Mouse (Mus musculus): ENCODE measurements around the gene Pdgfd. TPM values are rescaled to one million over a fixed set of nuclear protein-coding genes. Genes with fewer than 3 reads are reported as not detected.
"Not testable (repeated sequence)": the region's sequence is repeated elsewhere in the genome, so short reads cannot be mapped to it uniquely, and the experiment has no call there.

The Pdgfd gene
- polyA plus RNA-seq (2015; fragmentation: Nextera tagmentation; extraction: Ambion mirVana) = 1.5 TPM in 2 replicates

- DNase-seq (ENCODE audit: low spot score) = no peak
Observed at GRCm38 (mm10) chr9:6168391-6169037, at the start of gene Pdgfd. Pdgfd (plus strand) TSS chr9:6168584.

DNA sequence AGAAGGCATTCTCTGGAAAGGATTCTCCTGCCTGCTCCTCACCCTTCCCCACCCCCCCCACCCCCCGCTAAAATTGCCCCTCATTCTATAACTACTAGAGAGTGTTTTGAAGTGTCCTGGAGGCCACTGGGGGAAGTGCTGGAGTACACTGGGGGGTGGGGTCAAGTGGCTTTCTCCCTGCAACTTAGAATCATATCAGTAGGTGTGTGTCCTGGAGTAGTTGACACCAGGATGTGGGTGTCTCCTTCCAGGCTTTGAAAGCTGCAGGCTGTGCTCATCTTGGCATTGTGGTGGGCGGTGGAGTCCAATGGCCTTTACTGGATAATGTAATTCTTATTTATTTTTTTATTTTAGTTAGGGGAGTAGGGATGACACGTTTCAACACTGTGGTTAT, 651 bp downstream of the Pdgfd start:
- no peak for DNase-seq (ENCODE audit: low spot score)

- no peak for DNase-seq (ENCODE audit: low spot score)
Observed at GRCm38 (mm10) chr9:6170962-6171361, 2.6 kb downstream of the Pdgfd start.

- no peak for DNase-seq (ENCODE audit: low spot score)
Observed at GRCm38 (mm10) chr9:6173276-6173675, 4.9 kb downstream of the Pdgfd start.

- DNase-seq (ENCODE audit: low spot score) = no peak
Observed at GRCm38 (mm10) chr9:6175731-6176130, 7.3 kb downstream of the Pdgfd start.

DNA sequence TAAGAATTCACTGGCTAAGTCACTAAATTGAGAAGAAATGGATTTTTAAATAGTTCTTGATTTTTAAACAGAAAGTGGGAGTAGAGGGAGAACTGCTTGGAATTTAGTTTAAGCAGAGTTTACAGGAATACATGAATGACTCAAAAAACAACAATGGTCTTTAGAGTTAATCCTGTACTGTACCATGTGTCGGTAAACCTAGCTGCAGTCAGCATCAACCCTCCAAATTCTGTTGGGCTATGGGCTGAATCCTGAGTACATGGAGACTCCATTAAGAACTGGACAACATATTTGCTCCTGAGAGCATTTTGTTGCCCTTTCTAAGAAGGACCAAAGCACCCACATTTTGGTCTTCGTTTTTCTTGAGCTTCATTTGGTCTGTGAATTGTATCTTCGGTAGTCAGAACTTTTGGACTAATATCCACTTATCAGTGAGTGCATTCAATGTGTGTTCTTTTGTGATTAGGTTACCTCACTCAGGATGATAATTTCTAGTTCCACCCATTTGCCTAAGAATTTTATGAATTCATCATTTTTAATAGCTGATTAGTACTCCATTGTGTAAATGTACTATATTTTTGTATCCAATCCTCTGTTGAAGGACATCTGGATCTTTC, 14.0 kb downstream of the Pdgfd start:
- DNase-seq (ENCODE audit: low spot score) = no peak

DNA sequence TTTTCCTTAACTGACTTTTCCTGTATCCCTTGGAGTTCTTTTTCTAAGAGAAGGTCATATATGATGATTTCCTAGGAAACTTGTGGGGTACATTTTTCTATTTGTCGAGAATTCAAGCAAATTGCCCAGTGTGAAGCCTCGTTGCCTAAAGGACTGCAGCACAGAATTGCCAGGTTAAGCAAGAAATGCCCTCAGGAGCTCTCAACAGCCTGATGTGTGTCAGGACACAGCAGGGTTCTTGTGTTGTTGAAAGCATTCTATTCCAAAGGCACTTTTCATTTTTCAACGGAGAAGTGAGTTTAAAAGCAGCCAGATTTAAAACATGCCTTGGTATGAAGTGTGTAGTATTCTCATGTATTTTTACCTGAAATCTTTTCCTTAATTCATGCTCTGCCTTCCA, 19.6 kb downstream of the Pdgfd start:
- no peak for DNase-seq (ENCODE audit: low spot score)

DNA sequence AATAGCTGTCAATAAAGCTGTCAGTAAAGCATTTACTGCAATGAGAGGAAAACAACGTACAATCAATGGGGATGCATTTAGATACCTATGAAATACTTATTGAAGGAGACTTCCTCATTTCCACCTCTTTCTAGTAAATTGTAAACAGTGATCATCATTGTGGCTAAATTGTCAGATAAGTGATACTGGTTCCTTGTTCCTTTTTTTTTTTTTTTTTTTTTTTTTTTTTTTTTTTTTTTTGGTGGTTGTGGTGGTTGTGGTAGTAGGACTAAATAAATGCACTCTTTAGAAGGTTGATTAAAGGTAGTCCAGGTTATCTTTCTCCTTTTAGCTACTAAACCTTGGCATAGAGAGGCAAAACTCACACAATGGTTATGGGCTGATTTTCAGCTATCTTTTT, 25.0 kb downstream of the Pdgfd start:
- DNase-seq (ENCODE audit: low spot score) = no peak

DNA sequence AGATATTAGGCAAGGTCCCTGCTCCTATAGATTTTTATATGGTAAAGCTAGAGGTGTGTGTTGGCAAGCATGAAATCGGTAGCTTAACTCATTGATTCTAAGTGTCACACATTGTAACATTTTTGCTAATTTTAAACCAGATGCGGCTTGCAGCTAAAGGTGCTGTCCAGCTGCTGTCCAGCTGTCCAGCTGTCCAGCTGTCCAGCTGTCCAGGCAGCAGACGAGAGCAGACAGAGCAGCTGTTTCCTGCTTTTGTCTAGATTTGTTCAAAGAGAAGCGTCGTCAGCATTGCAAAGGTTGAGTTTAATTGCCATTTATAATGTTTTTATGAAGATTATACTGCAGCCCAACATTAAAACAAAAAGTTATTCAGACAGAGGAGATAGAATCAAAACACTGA, 44.5 kb downstream of the Pdgfd start:
- DNase-seq (ENCODE audit: low spot score) = no peak

DNA sequence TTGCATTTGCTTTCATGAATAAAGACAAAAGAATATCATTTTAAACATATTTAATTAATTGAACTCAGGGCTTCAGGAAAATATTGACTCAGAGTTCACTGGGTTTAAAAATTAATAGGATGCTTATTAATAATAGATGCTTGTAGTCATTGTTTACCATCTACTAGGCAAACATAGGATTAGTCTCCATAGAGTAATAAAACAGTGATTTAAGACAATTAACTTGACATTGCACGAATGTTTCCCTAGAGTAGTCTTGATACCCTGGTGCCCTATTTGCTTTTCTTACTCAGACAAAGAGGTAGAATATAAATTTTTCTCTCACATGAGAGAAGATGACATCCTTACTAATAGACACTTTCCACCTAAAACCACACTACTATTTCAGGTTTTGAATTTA, 49.1 kb downstream of the Pdgfd start:
- DNase-seq (ENCODE audit: low spot score) = no peak

DNA sequence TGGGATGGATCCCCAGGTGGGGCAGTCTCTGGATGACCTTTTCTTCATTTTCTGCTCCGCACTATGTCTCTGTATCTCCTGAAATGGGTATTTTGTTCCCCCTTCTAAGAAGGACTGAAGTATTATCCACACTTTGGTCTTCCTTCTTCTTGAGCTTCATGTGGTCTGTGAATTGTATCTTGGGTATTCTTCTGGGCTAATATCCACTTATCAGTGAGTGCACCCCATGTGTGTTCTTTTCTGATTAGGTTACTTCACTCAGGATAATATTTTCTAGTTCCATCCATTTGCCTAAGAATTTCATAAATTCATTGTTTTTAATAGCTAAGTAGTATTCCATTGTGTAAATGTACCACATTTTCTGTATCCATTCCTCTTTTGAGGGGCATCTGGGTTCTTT, 67.6 kb downstream of the Pdgfd start:
- not testable (repeated sequence) for DNase-seq (ENCODE audit: low spot score)

GRCm38 (mm10) chr9:6250320-6250719, 81.9 kb downstream of the Pdgfd start:
- DNase-seq (ENCODE audit: low spot score) = no peak

- DNase-seq (ENCODE audit: low spot score) = no peak
Observed at GRCm38 (mm10) chr9:6251990-6252389, 83.6 kb downstream of the Pdgfd start.

DNA sequence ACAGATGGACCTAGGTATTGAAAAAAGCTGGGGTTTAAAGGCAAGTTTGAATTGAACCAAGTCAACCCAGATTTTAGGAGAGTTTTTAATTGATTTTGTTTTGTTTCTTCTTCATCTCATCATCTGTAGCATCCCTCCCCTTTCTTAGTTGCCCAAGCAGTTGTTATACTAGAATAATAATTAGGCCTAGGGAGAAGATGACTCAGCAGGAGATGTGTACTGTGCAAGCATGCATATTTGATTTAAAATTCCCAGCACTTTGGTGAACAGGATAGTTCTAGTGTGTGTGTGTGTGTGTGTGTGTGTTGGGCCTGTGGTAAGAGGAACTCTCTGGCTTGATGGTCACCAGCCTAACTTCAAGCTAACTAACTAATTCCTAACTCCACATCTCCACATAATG, 88.7 kb downstream of the Pdgfd start:
- DNase-seq (ENCODE audit: low spot score) = no peak

DNA sequence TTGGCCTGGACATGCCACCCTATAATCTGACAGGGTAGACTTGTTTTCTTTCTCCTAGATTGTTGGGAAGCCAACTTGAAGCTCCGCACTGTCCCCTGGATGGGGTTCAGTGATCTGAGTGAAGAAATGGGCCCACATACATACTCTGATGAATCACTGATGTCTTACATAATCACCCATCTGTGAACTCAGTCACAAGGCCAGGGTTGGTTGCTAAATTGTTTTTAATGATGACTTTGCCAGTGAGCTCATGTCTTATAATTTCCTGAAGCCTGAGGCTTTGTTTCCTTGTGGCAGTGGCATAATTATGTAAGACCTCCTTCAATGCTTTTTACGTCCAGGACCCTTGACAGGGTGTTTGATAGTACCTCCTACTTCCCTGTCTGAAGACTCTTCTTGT, 96.4 kb downstream of the Pdgfd start:
- DNase-seq (ENCODE audit: low spot score) = no peak

DNA sequence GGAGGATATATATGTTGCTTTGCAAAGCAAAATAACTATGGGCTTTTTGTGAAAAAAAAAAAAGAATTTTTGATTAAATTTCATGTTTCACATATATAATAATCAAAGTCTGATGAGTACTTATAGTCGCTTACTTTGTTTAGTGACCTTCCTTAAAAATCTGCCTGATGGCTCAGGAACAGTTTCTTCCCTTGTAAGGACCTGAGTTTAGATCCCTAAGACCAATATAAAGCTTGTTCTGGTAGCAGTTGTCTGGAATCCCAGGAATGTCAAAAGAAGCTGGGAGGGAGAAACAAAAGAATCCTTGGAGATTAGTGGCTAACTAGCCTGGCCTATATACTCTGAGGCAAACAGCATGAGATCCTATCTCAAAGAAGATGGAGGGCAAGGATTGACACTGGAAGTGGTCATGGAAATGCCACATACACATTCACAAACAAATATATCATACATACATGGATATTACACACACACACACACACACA, 101.5 kb downstream of the Pdgfd start, which contains the start of gene Ddi1:
Ddi1 (minus strand) TSS at position 51 of the 485 bp plus-strand sequence.
- no peak for DNase-seq (ENCODE audit: low spot score)

- DNase-seq (ENCODE audit: low spot score) = no peak
Observed at GRCm38 (mm10) chr9:6276395-6276794, 108.0 kb downstream of the Pdgfd start.

GRCm38 (mm10) chr9:6277526-6277925, 109.1 kb downstream of the Pdgfd start:
- no peak for DNase-seq (ENCODE audit: low spot score)

DNA sequence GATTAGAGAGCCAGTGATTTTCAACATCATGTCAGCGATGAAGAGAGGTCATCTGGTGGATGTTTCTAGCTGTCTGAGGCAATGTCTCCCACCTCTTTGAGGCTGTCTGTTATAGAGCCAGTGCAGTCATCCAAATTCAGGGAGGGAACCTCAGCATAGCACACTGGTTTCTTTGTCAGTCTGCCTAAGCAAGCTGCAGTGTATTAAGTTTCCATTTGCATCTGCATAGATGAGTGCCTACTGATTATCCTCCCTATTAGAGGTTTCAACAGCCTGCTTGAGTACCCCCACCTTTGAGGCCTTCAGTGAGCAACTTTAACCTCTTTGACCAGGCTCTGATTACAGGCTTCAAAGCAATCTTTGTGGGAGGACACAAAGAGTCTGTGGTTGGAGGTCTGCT, 118.4 kb downstream of the Pdgfd start:
- no peak for DNase-seq (ENCODE audit: low spot score)

GRCm38 (mm10) chr9:6289211-6289696, 120.9 kb downstream of the Pdgfd start:
- no peak for DNase-seq (ENCODE audit: low spot score)

- DNase-seq (ENCODE audit: low spot score) = no peak
Observed at GRCm38 (mm10) chr9:6298547-6298946, 130.2 kb downstream of the Pdgfd start.

GRCm38 (mm10) chr9:6302050-6302449, 133.7 kb downstream of the Pdgfd start:
- no peak for DNase-seq (ENCODE audit: low spot score)

- DNase-seq (ENCODE audit: low spot score) = no peak
Observed at GRCm38 (mm10) chr9:6304590-6304989, 136.2 kb downstream of the Pdgfd start.
